Mouse (Mus musculus) midbrain, embryonic 13.5 days (tissue): ENCODE measurements around the gene Pcdh9. TPM values are rescaled to one million over a fixed set of nuclear protein-coding genes. Genes with fewer than 3 reads are reported as not detected.
A peak's percentile ranks its signal among the peaks of the same experiment; 100 is the strongest.

Experiments
- ATAC-seq: fragments of 200-750 bp; cut with Nextera tagmentation; 2 replicates; pipeline ENCODE4 v1.8.0; 2017; ENCODE audit warnings: mild to moderate bottlenecking, moderate TSS enrichment, moderate library complexity
- H3K27ac ChIP-seq: fragments of 300-500 bp; sonication (generic); 2 replicates; pipeline ENCODE4 v1.5.1; 2015; ENCODE audit warnings: inconsistent platforms, mild to moderate bottlenecking, moderate library complexity
- H3K27me3 ChIP-seq: fragments of 300-500 bp; sonication (generic); 2 replicates; pipeline ENCODE4 v1.6.1; 2015; ENCODE audit warnings: mild to moderate bottlenecking, inconsistent platforms
- H3K36me3 ChIP-seq: fragments of 300-500 bp; sonication (generic); 2 replicates; pipeline ENCODE4 v1.6.1; 2015; ENCODE audit warnings: mild to moderate bottlenecking, inconsistent platforms
- H3K4me1 ChIP-seq: fragments of 300-500 bp; sonication (generic); replicated peaks from 2 replicates; pipeline ENCODE4 v1.6.1; 2015; ENCODE audit warnings: inconsistent platforms
- H3K4me2 ChIP-seq: fragments of 300-500 bp; sonication (generic); replicated peaks from 2 replicates; pipeline ENCODE4 v1.6.1; 2015; ENCODE audit warnings: moderate library complexity, mild to moderate bottlenecking, inconsistent platforms
- H3K4me3 ChIP-seq: fragments of 300-500 bp; sonication (generic); replicated peaks from 2 replicates; pipeline ENCODE4 v1.5.1; 2015; ENCODE audit warnings: mild to moderate bottlenecking, inconsistent platforms
- H3K9ac ChIP-seq: fragments of 300-500 bp; sonication (generic); replicated peaks from 2 replicates; pipeline ENCODE4 v1.6.1; 2015; ENCODE audit warnings: mild to moderate bottlenecking, inconsistent platforms
- H3K9me3 ChIP-seq: fragments of 300-500 bp; sonication (generic); 2 replicates; pipeline ENCODE4 v1.6.1; 2016; ENCODE audit warnings: mild to moderate bottlenecking, inconsistent platforms
- WGBS: fragments of 180-500 bp; shearing (Covaris S2); methylation state at CpG from one replicate; pipeline ENCODE4 v1.1.7; 2015; 5-methylcytosine and 5-hydroxymethylcytosine counted together
- polyA plus RNA-seq: library from polyadenylated mRNA; unstranded; fragments of >200 nt; fragmentation: Nextera tagmentation; extraction: Ambion mirVana; gene quantifications from 2 replicates; pipeline ENCODE4 v1.2.1, GENCODE M21; 2015

The Pcdh9 gene
- polyA plus RNA-seq, 1 experiment from 2014 or later = 105 TPM

DNA sequence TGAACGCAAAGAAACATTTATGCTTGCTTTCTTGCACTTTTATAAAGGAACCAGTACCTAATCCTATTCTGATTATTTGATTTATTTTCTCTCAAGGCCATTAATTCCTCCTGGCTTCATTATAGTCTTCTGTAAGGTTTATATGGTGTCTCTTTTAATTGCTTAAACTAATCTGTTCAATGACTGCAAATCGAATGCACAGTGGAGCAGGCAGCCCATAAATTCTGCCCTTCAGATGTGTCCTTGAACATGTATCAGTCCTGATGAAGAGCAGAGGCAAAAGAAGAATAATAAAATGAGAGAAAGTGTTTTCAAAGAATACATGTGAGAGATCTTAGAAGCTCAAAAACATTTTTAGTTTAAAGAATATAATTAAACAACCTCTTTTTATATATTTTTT, 263.2 kb downstream of the Pcdh9 start:
- ATAC-seq = no peak
- no peaks in the 10 kb centered on the region for H3K27me3 ChIP-seq
- H3K9me3 ChIP-seq = no peaks in the 10 kb centered on the region
- no peaks in the 10 kb centered on the region for H3K36me3 ChIP-seq
- H3K27ac ChIP-seq = no peak overlapping the region
- 50% methylated on average over 2 of the region's 2 CpGs for WGBS
- H3K4me1 ChIP-seq = no peaks in the 10 kb centered on the region
- H3K4me3 ChIP-seq = no peak overlapping the region
- no peak overlapping the region for H3K4me2 ChIP-seq
- no peak overlapping the region for H3K9ac ChIP-seq

DNA sequence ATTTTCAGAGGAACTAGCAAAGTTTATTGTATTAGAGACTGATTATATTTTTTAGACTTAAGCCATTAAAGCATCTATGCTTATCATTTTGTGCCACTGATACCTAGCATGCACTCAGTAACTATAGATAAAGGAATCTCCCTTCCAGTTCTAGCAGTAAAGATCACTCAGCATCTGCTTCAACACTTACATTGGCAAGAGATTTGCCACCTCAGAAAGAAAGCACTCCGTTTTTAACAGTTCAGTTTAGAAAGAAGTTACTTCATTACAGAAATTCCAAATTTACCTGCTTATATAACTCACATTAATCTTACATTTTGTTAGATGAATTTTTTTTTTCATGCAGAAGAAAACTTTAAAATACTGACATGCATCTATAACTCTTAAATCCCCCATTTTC, 266.3 kb downstream of the Pcdh9 start:
- WGBS = 80% methylated on average over 1 of the region's 1 CpGs
- Histone ChIP-seq H3K27me3 (no peaks in the 10 kb centered on the region), H3K4me1 (peaks cover 6% of the 10 kb centered on the region), H3K4me3 (no peak overlapping the region), H3K9ac (no peak overlapping the region), H3K27ac (no peak overlapping the region), H3K9me3 (no peaks in the 10 kb centered on the region), H3K4me2 (no peak overlapping the region), H3K36me3 (no peaks in the 10 kb centered on the region)
- no peak for ATAC-seq

DNA sequence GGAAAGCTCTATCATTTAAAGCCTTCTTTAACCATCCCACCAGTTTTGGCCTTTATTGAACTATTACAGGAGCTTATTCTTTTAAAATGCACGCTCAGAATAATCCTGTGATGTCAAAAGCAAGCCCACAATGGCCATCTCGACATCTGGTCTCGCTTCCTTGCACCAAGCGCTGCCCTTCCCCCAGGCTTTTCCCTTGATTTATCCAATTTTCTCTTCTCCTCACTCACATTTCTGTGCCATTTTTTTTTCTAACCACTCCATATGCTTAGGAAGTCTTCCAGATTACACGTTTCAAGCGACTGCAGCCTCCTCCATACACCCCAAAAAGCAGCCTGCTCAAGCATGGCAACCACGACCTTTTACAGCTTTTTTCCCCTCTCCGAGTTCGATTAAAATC, 269.3 kb downstream of the Pcdh9 start:
- Histone ChIP-seq H3K27ac (no peak overlapping the region), H3K9ac (no peak overlapping the region), H3K9me3 (no peaks in the 10 kb centered on the region), H3K36me3 (no peaks in the 10 kb centered on the region), H3K27me3 (no peaks in the 10 kb centered on the region), H3K4me1 (peaks cover 6% of the 10 kb centered on the region), H3K4me2 (peak overlapping the region; percentile 14; the same call in 1 of the 2 replicates), H3K4me3 (no peak overlapping the region)
- ATAC-seq = 0 out of 2 replicates have a peak, but pooled peaks have one; percentile 30
- 26% methylated on average over 9 of the region's 9 CpGs for WGBS

DNA sequence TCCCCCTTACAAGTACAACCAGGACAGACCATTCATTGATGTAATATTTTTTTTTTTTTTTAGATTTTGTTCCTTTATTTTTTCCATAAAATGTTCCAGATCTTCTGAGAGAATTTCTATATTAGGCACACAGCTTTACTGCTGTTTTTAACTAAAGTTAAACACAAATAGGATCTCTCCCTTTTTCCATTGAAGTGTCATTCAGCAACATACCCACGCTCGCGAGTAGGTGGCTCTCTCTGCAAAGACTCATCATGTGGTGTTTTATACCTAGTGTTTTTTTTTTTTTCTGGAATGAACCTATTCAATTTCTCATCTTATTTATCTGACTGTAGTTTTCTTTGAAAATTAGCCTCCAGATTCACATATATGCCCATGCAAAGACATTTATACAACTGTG, 282.9 kb downstream of the Pcdh9 start:
- Histone ChIP-seq H3K9me3 (no peaks in the 10 kb centered on the region), H3K27ac (no peak overlapping the region)

DNA sequence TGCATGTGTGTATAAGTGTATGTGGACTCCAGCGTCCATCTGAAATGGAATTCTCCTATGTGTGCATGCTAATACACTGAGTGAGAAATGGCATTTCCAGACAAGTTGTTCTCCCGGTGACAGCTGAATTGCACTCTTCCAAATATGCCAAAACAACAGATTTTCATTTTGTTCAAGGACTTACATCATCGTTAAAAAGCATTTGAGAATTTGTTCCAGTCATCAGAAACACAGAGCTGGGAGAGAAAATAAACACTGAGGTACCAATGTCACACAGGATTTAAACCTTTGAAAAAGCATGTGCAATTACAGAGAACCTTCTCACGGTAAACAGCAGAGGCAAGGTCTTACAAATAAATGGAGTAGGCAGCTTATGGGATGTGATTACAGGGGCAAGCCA, 290.5 kb downstream of the Pcdh9 start:
- H3K36me3 ChIP-seq = no peaks in the 10 kb centered on the region
- no peak overlapping the region for H3K4me3 ChIP-seq
- no peaks in the 10 kb centered on the region for H3K27me3 ChIP-seq
- H3K27ac ChIP-seq = peak overlapping the region; percentile 8; the same call in 1 of the 2 replicates
- ATAC-seq = no peak
- H3K9me3 ChIP-seq = no peaks in the 10 kb centered on the region
- H3K4me1 ChIP-seq = peaks cover 8% of the 10 kb centered on the region; the same call in 1 of the 2 replicates
- WGBS = 61% methylated on average over 4 of the region's 4 CpGs
- no peak overlapping the region for H3K9ac ChIP-seq
- no peak overlapping the region for H3K4me2 ChIP-seq

More for the DNA sequence above, 282.9 kb downstream of the Pcdh9 start:
- H3K9ac ChIP-seq = no peak overlapping the region
- ATAC-seq = no peak
- 92% methylated on average over 3 of the region's 3 CpGs for whole genome bisulfite sequencing
- no peak overlapping the region for H3K4me2 ChIP-seq
- no peaks in the 10 kb centered on the region for H3K36me3 ChIP-seq
- H3K4me1 ChIP-seq = peaks cover 4% of the 10 kb centered on the region; the same call in 1 of the 2 replicates
- H3K4me3 ChIP-seq = no peak overlapping the region
- no peaks in the 10 kb centered on the region for H3K27me3 ChIP-seq

DNA sequence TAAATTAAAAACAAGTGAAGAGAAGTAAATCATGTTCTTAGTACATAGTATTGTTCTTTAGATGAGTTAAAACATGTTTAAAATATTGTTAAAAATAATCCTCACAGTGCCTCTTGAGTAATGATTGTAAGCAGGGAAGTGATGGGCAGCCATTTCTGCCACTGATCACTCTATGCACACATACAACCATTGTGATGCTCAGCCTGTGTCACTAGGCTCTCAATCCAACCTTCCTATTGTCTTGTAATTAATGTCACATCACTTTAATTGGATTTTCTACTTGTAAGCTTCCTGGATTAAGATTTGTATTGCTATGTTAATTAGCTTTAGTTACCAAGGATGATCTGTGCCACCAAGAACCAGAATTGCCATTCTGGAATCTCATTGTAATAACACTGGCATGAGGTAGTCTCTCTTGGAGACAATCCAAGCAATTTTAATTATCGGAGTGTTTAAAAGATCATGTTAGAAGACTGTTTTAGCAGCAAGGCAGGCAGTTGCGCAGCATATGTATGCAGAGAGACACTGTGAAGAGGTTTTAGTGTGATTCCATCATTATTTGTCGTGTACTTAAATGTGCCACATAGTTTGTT, 305.0 kb downstream of the Pcdh9 start:
- ATAC-seq = peak; percentile 75
- 45% methylated on average over 3 of the region's 3 CpGs for WGBS

DNA sequence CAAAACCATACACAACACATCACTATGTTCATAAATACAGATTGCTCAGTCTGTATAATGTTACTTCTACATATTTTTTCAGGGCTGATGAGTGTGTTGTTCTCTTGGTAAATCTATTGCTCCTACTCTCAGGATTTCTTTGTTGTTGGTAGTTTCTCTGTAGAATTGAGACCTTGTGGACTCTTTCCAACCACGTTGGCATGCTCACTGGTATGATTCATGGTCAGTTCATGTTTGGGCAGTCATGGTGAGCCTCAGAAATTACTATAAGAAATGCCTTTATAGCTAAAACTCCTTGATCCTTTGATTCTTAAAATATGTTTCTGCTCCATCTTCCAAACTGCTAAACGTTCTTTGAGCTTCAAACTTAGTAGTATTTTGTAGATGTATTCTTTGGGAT, 326.1 kb downstream of the Pcdh9 start:
- no peak for ATAC-seq
- no peak overlapping the region for H3K9ac ChIP-seq
- H3K9me3 ChIP-seq = no peaks in the 10 kb centered on the region
- WGBS = 86% methylated on average over 2 of the region's 2 CpGs
- H3K4me2 ChIP-seq = no peak overlapping the region
- no peak overlapping the region for H3K27ac ChIP-seq
- H3K4me1 ChIP-seq = no peaks in the 10 kb centered on the region
- H3K36me3 ChIP-seq = no peaks in the 10 kb centered on the region
- H3K27me3 ChIP-seq = no peaks in the 10 kb centered on the region
- H3K4me3 ChIP-seq = no peak overlapping the region

More for the DNA sequence above, 305.0 kb downstream of the Pcdh9 start:
- Histone ChIP-seq H3K9me3 (no peaks in the 10 kb centered on the region), H3K9ac (no peak overlapping the region), H3K36me3 (no peaks in the 10 kb centered on the region), H3K27ac (no peak overlapping the region), H3K27me3 (no peaks in the 10 kb centered on the region), H3K4me3 (no peak overlapping the region), H3K4me2 (no peak overlapping the region), H3K4me1 (peaks cover 13% of the 10 kb centered on the region; the same call in 1 of the 2 replicates)

DNA sequence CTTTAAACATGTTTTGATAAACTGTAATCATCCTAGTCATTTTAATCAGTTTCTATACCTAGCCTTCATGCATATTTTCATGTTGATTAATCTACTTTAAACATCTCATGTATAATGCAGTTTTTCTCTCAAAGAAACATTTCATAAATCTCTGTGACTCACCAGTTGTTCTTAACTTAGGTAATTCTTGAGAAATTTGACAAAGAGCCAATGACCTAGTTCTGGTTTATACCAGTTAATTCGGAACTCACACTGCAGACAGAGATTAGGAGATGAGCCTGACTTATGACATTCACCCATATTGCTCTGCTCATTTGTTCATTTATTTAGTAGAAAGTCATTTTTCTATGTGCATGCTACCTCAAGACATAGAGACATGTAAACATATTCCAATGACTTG, 328.9 kb downstream of the Pcdh9 start:
- H3K27ac ChIP-seq = no peak overlapping the region
- no peak overlapping the region for H3K4me3 ChIP-seq
- H3K4me2 ChIP-seq = no peak overlapping the region
- ATAC-seq = no peak
- no peaks in the 10 kb centered on the region for H3K27me3 ChIP-seq
- 86% methylated on average over 1 of the region's 1 CpGs for WGBS
- no peaks in the 10 kb centered on the region for H3K9me3 ChIP-seq
- no peaks in the 10 kb centered on the region for H3K4me1 ChIP-seq
- no peaks in the 10 kb centered on the region for H3K36me3 ChIP-seq
- no peak overlapping the region for H3K9ac ChIP-seq

DNA sequence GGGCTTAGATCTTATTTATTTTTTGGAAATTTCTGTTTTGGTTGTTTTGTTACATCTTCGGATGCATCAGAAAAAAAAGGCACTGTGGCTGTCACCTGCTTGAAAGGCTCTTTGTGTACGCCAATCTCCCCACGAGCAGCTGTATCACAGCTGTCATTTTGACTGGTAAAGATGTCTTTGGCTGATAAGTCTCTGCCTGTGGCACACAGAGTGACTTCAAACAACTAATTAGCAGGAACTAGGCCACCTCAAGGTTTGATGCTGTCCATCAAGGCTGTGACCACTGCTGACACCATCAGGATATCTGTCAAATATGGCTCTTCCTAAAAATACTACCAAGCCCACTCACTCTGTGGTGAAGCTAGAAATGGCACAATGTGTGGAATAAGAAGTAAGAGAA, 336.7 kb downstream of the Pcdh9 start:
- H3K9ac ChIP-seq = no peak overlapping the region
- 47% methylated on average over 3 of the region's 3 CpGs for WGBS
- H3K27me3 ChIP-seq = no peaks in the 10 kb centered on the region
- H3K4me1 ChIP-seq = 0 out of 2 replicates have a peak, but pooled peaks cover 3% of the 10 kb centered on the region
- no peak overlapping the region for H3K4me3 ChIP-seq
- H3K36me3 ChIP-seq = no peaks in the 10 kb centered on the region
- 0 out of 2 replicates have a peak overlapping the region, but pooled peaks have one; percentile 30 for H3K27ac ChIP-seq
- H3K9me3 ChIP-seq = no peaks in the 10 kb centered on the region
- H3K4me2 ChIP-seq = no peak overlapping the region
- no peak for ATAC-seq

DNA sequence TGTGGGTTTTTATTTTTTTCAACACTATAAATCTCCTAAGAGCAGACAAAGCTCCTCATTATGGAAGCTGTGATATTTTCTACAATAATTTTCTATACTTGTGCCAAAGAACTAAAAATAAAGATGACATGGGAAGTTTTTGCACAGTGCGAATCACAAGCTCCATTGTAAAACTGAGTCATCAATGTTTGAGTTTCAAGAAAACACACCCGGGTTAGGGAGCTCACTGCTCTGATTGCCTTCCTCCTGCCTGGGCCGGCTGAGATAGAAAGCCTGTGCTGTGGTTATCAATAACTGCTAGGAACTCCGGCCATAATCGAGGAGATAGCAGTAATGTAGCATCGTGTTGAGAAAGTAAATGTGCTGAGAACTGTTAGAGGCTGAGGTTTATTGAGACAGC, 344.9 kb downstream of the Pcdh9 start:
- H3K36me3 ChIP-seq = no peaks in the 10 kb centered on the region
- no peak overlapping the region for H3K9ac ChIP-seq
- ATAC-seq = no peak
- no peak overlapping the region for H3K4me2 ChIP-seq
- no peaks in the 10 kb centered on the region for H3K4me1 ChIP-seq
- H3K9me3 ChIP-seq = no peaks in the 10 kb centered on the region
- H3K4me3 ChIP-seq = no peak overlapping the region
- H3K27ac ChIP-seq = no peak overlapping the region
- WGBS = 86% methylated on average over 6 of the region's 6 CpGs
- H3K27me3 ChIP-seq = no peaks in the 10 kb centered on the region

DNA sequence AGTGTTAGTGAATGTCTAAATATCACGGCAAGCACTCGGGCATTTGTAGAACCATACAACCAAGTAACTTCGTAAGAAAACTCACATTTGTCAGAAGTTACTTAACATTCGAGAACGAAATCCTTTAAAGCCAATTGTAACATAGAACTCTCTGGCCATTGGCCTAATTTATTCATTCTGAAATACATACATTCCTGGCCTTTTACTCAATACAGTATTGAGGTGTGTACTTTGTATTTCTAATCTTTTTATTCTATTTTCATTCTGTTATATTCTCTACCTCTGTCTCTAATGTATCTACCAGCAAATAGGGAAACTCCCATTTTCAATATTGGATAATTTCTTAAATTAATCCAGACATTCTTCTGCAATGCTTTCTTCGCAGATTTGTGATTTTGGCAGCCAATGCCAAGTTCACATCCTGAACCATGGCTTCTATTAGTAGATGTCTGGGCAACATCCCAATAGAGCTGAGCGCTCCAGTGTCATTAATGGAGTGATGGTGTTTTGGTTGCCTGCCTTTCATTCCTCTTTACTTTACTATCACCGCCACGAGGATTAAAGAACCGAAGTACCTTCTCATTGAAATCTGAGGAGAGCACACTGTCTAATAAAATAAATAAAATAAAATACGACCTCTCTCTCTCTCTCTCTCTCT, 346.4 kb downstream of the Pcdh9 start:
- Histone ChIP-seq H3K27ac (no peak overlapping the region), H3K4me1 (no peaks in the 10 kb centered on the region), H3K9me3 (no peaks in the 10 kb centered on the region), H3K9ac (no peak overlapping the region), H3K27me3 (no peaks in the 10 kb centered on the region), H3K4me3 (no peak overlapping the region), H3K4me2 (no peak overlapping the region), H3K36me3 (no peaks in the 10 kb centered on the region)
- ATAC-seq = no peak
- WGBS = 85% methylated on average over 11 of the region's 11 CpGs

DNA sequence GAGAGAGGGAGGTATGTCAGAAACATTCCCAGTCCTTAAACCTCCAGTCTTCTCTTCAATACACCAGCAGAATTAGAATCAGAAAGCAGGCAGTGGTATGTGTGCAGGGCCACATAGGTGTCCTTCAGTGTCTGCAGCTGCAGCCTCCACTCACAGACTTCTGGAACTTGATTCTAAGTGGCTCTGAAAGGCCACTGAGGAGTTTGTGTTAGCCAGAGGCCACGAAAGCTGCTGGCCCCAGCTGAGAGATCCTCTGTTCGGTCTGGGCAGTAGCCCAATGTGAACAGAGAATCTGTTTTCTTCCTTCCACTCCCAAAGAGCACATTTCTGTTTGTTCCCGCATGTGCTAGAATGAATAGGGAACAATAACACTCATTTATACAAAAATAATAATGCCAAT, 346.9 kb downstream of the Pcdh9 start:
- ATAC-seq = no peak
- Histone ChIP-seq H3K36me3 (no peaks in the 10 kb centered on the region), H3K4me3 (no peak overlapping the region), H3K9me3 (no peaks in the 10 kb centered on the region), H3K9ac (no peak overlapping the region), H3K4me1 (no peaks in the 10 kb centered on the region), H3K4me2 (no peak overlapping the region), H3K27ac (no peak overlapping the region), H3K27me3 (no peaks in the 10 kb centered on the region)
- WGBS = 67% methylated on average over 3 of the region's 3 CpGs
